Mouse (Mus musculus) cerebellum, adult 11 months (tissue): ENCODE data around the gene Hspa14.

Experiments used
- DNase-seq: peaks from one replicate; pipeline ENCODE4 v3.0.0; 2022

Gene Hspa14

DNA sequence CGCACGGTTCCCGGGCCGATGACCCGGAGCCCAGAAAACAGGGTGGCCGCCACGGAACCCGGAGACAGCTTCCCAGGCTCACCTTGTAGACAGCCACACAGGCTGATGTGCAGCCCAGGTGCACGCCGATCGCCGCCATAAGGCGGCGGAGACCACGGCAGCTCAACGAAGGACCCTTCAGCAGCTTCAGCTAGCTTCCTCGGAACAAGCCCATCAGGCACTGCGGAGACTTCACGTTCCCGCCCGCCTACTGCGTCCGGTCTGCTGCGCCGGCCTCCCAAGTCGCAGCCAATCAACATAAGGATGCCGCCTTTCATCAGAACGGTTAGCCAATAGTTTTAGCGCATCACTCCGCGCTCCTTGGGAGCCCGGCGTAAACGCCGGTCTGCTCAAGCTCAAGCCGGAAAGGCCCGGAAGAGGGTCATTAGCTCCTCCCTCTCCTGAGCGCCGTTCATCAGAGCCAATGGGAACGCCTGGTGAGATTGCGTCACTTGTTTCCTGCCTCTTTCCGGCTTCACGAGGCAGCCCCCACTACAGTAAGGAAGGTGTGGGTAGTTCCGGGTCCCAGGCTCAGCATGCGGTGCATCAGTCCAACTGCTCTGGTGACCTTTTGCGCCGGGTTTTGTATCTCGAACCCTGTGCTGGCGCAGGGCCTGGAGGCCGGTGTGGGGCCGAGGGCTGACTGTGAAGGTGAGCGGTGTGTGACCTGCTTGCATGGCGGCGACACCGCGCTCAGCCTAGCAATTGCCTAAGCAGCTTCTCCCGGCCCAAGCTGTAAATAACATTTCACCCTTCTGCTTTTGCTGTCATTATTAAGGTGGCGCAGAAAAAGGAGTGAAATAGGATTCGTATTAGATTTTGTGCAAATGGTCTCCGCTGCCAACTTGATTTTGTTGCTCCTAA lies at the start of gene Hspa14, which contains the start of the genes Gm45902 and Cdnf:
Gene Hspa14, minus strand, starts transcription at position 263 of the 903 bp plus-strand sequence.
Gene Gm45902, minus strand, starts transcription at position 239 of the 903 bp plus-strand sequence.
Gene Cdnf, plus strand, starts transcription at position 479 of the 903 bp plus-strand sequence.
- DNase-seq = peak; percentile 96

DNA sequence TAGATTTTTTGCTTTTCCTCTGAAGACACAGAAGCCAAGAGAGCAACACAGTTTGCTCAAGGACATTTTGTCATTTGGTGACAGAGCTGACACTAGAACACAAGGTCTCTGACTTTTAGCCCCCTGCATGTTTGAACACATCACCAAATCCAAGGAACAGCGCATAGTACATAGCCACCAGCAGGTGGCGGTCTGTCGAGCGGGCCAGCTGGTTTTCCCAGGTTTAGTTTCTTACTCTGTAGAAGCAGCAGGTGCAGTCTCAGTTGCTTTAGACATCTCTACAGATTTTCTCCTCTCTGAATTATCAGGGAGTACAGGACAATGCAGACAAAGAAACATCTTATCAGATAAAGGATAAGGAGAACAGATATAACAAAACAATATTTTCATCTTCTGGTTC lies 34.0 kb upstream of the Hspa14 start:
- DNase-seq = peak; percentile 52

DNA sequence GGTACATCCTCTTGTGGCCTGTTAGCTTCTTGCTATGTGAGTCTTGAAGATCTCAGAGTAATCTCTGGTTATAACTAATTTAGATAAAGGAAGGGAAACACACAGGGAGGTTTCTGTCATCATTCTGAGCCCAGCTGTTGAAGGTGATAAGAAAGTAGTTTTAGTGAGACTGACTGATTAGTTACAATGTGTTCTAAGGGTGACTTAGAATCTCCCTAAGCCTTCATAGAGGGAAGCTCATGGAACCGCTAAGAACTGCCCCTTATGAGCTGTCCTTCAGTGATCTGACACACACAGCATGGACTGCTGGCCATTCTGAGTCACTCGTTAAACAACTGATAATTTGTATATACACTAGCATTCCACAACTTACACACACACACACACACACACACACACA lies 33.4 kb upstream of the Hspa14 start:
- no peak for DNase-seq

DNA sequence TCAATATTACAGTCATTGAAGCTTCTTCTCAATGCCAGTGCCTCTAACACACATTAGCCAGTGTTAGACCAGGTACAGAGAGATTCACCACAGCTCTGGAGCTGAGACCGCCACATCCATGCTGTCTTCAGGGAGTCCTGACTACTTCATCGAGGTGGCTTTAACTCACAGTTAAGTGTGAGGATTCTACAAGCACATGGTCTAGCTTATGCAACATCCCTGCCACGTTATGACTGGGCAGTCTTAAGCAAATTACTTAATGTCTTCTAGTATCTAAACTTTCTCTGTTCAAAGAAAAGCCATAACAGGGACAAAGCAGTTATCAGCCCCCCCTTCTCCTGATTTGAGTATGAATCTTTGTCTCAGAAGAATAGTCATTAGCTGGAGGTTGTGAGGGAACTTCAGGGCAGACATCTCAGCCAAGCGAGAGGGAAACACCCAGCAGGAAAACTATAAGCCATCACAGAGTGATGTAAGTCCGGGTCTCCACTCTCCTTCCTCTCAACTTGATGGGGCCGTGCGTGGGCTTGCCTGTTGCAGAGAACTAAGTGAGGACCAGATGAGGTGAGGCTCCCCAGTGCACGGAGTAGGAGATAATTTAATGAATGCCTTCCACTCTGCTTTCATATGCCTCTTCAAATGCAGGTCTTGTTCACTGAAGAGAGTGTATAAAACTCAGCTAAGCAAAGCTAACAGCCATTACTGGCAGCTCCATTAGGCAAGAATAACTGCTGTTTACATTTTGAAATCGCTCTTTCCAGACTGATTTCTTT lies 28.9 kb upstream of the Hspa14 start:
- DNase-seq = no peak

GRCm38 (mm10) chr2:3526288-3526687 lies 13.7 kb upstream of the Hspa14 start:
- no peak for DNase-seq

DNA sequence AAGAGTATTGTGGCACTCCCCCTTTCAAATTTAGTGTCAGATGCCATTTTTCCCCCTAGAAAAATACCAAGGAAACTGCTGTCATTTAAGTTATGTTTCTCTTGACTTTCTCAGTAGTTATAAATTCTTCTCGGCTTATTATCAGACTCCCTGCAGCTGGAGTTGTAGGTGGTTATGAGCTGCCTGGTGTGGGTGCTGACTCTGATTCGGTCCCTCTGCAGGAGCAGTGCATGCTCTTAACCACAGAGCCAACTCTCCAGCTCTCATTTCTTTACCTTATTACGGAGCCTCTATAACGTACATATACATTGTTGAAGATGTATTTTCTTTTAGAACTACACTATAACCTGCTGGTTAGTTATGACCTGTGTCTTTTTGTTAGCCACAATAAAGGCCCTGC lies 9.9 kb upstream of the Hspa14 start:
- DNase-seq = no peak

- peak; percentile 37 for DNase-seq
Measured at GRCm38 (mm10) chr2:3512076-3512475, 538 bp downstream of the Hspa14 start.

GRCm38 (mm10) chr2:3500886-3501285 lies 11.7 kb downstream of the Hspa14 start:
- DNase-seq = no peak

GRCm38 (mm10) chr2:3499543-3499942 lies 13.1 kb downstream of the Hspa14 start:
- DNase-seq = no peak

DNA sequence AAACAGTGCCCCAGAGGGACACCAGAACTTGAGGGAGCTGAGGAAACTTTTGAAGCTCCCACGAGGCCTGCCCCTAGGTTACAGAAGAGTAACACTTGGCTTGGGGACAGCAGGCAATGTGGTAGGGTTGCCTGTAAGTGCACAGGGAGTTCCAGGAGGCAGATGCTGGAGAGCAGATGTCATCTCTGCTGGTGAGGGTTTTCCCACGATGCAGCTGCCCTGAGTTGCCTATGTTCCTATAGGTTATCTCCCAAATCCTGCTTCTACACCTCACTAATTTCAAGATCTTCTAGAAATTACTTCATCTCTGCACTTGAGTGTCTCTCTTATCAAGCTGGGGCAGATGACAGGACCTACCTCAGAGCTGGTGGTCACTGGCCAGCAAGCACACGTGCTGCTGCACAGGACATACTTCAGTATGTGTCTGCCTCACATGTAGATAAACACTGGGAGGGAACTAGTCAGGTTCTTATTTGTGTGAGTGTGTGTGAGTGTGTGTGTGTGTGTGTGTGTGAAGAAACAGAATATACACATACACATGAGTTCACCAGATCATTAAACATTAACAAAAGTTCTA lies 18.7 kb downstream of the Hspa14 start:
- DNase-seq = no peak

GRCm38 (mm10) chr2:3489816-3490215 lies 22.8 kb downstream of the Hspa14 start:
- no peak for DNase-seq

- no peak for DNase-seq
Measured at GRCm38 (mm10) chr2:3480239-3480638, 32.4 kb downstream of the Hspa14 start.

DNA sequence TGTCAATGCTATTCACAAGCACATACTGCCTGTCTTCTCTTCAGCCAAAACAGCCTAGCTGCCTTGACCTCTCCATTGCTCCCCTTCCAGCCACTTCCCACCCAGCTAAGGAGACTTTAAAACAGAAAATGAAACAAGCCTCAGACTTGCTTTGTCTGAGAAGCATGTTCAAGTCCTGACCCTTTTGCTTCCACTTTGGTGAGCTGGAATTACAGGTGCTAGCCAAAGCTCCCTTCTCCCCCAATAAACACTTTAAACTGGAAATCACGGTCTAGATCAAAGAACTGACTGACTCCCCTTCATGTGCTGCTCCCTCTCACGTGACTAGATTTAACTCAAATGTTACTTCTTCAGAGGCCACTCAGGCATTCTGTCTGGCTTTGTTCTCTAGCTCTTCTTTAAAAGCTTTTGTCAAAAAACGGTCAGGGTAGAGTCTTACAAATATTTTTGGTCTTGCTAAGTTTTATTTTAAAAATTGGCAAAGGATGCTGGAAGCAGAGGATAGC lies 36.8 kb downstream of the Hspa14 start:
- no peak for DNase-seq

GRCm38 (mm10) chr2:3474861-3475283 lies 37.7 kb downstream of the Hspa14 start, which contains the start of gene Suv39h2:
Gene Suv39h2, minus strand, starts transcription at chr2:3475031.
- DNase-seq = peak; percentile 96

DNA sequence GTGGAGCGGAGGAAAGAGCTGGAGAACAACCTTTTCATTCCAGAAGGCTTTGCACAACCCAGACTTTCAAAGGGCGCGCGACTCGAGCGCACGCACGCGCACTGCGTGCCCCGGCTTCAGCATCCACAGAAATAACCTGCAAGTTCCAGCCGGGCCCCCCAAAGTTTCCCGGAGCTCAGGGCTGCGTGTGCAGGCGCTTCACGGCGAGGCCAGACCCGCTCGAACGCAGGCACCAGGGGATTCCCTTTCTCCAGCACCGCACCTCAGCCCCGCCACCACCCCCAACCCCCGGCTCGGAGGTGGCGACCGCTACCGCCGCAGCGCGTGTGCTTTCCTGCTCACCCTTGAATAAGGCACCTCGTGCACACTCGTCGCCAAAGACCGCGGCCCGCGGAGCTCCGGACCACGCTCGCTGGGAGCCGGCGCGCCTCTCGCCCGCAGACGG lies 38.2 kb downstream of the Hspa14 start:
- peak; percentile 63 for DNase-seq

- DNase-seq = no peak
Measured at GRCm38 (mm10) chr2:3473891-3474290, 38.7 kb downstream of the Hspa14 start.

- no peak for DNase-seq
Measured at GRCm38 (mm10) chr2:3456590-3456989, 56.0 kb downstream of the Hspa14 start.

GRCm38 (mm10) chr2:3453096-3453495 lies 59.5 kb downstream of the Hspa14 start:
- no peak for DNase-seq

GRCm38 (mm10) chr2:3449431-3449830 lies 63.2 kb downstream of the Hspa14 start:
- no peak for DNase-seq

GRCm38 (mm10) chr2:3445984-3446383 lies 66.6 kb downstream of the Hspa14 start:
- DNase-seq = no peak

- DNase-seq = no peak
Measured at GRCm38 (mm10) chr2:3444206-3444605, 68.4 kb downstream of the Hspa14 start.
